Mouse (Mus musculus) myocyte (in vitro differentiated cells): ENCODE measurements at regions not wholly inside any gene's neighbourhood (a gene's known extent, or its start where the extent isn't known, plus 50 kb on each side); places are given as distances from the start of the nearest gene placed in this dataset.

ENCODE experiments used
- H3K27me3 ChIP-seq: one replicate; pipeline ENCODE4 v1.6.1; 2011; ENCODE audit not compliant: control insufficient read depth, insufficient read depth, insufficient read length
- H3K36me3 ChIP-seq: one replicate; pipeline ENCODE4 v1.6.1; 2011; ENCODE audit not compliant: control insufficient read depth, insufficient read depth
- H3K4me2 ChIP-seq: one replicate; pipeline ENCODE4 v1.6.1; 2011; ENCODE audit warnings: low read depth, control low read depth
- H3K4me3 ChIP-seq: one replicate; pipeline ENCODE4 v1.5.1; 2011; ENCODE audit warnings: mild to moderate bottlenecking, control low read depth, moderate library complexity
- H3K79me2 ChIP-seq: one replicate; pipeline ENCODE4 v1.6.1; 2011; ENCODE audit not compliant: control insufficient read depth, insufficient read depth
- H3ac ChIP-seq: one replicate; pipeline ENCODE4 v1.6.1; 2011; ENCODE audit not compliant: control insufficient read depth, insufficient read length
- CEBPB ChIP-seq: IDR thresholded peaks from 2 replicates; pipeline ENCODE4 v1.6.1; 2011; ENCODE audit warnings: mild to moderate bottlenecking, moderate library complexity; ENCODE audit not compliant: poor library complexity, insufficient read depth, severe bottlenecking
- E2F4 ChIP-seq: IDR thresholded peaks from one replicate; pipeline ENCODE4 v1.6.1; 2011; ENCODE audit warnings: mild to moderate bottlenecking, control low read depth, moderate library complexity; ENCODE audit not compliant: insufficient read depth
- MAX ChIP-seq: IDR thresholded peaks from one replicate; pipeline ENCODE4 v1.6.1; 2011; ENCODE audit warnings: low read depth, mild to moderate bottlenecking, control low read depth
- MYOD1 ChIP-seq, 3 experiments: IDR thresholded peaks; one replicate each; pipeline ENCODE4 v1.6.1; 2011; ENCODE audit warnings: control low read depth in 2 of 3, low read depth in 2 of 3, mild to moderate bottlenecking in 2 of 3, moderate library complexity in 1 of 3; ENCODE audit not compliant: insufficient read length in 2 of 3, control insufficient read depth in 1 of 3
- MYOG ChIP-seq, 3 experiments: IDR thresholded peaks; one replicate each; pipeline ENCODE4 v1.6.1; 2011; ENCODE audit warnings: control low read depth in 2 of 3, low read depth in 2 of 3, mild to moderate bottlenecking in 2 of 3; ENCODE audit not compliant: insufficient read length in 2 of 3, control insufficient read depth in 1 of 3, insufficient read depth in 1 of 3
- POLR2A ChIP-seq: IDR thresholded peaks from one replicate; pipeline ENCODE4 v1.6.1; 2011; ENCODE audit warnings: low read depth, mild to moderate bottlenecking, control low read depth, moderate library complexity; ENCODE audit not compliant: insufficient read length
- POLR2AphosphoS2 ChIP-seq: IDR thresholded peaks from one replicate; pipeline ENCODE4 v1.6.1; 2011; ENCODE audit warnings: low read depth, control low read depth; ENCODE audit not compliant: insufficient read length
- REST ChIP-seq: IDR thresholded peaks from one replicate; pipeline ENCODE4 v1.6.1; 2011; ENCODE audit warnings: mild to moderate bottlenecking, control low read depth, moderate library complexity; ENCODE audit not compliant: insufficient read depth, insufficient read length
- SRF ChIP-seq: IDR thresholded peaks from one replicate; pipeline ENCODE4 v1.6.1; 2011; ENCODE audit warnings: low read depth; ENCODE audit not compliant: control insufficient read depth, insufficient read length
- TCF12 ChIP-seq: IDR thresholded peaks from one replicate; pipeline ENCODE4 v1.6.1; 2011; ENCODE audit warnings: mild to moderate bottlenecking, control low read depth; ENCODE audit not compliant: poor library complexity, insufficient read depth, severe bottlenecking
- TCF3 ChIP-seq: IDR thresholded peaks from one replicate; pipeline ENCODE4 v1.6.1; 2011; ENCODE audit warnings: low read depth, control low read depth; ENCODE audit not compliant: insufficient read length
- USF1 ChIP-seq: IDR thresholded peaks from one replicate; pipeline ENCODE4 v1.6.1; 2011; ENCODE audit warnings: low read depth, mild to moderate bottlenecking, control low read depth, moderate library complexity

DNA sequence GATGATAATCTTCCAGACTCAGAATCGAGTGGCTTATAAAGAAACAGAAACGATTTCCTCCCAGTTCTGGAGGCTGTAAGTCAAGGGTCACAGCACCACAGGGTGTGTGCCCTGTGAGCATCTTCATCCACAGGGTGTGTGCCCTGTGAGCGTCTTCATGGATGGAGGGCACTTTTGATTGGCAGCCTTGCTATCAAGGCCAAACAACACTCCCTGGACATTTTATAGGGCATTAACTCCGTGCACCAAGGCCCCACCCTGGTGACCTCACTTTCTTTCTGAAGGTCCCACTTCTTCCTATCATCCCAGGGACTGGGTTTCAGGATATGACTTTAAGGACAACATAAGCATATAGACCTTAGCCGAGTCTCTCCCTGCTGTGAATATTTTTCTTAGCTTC is 885.3 kb upstream of the Car8 start:
- no peaks in the 10 kb centered on the region for H3K27me3 ChIP-seq
- H3ac ChIP-seq, result no peak overlapping the region
- TF ChIP-seq MAX (no peak), CEBPB (no peak), MYOD1 (IDR thresholded peaks at IDR 0.05; ENCODE audit: control insufficient read depth in 1 of 3, insufficient read length in 2 of 3, low read depth in 2 of 3) (no peak), SRF (no peak), POLR2A (no peak), USF1 (no peak), MYOG (IDR thresholded peaks at IDR 0.05; ENCODE audit: control insufficient read depth in 1 of 3, insufficient read depth in 1 of 3, insufficient read length in 2 of 3, low read depth in 2 of 3) (no peak), POLR2AphosphoS2 (no peak), TCF3 (no peak), REST (no peak)
- H3K36me3 ChIP-seq, result no peaks in the 10 kb centered on the region
- no peaks in the 10 kb centered on the region for H3K79me2 ChIP-seq
- no peak overlapping the region for H3K4me3 ChIP-seq
- H3K4me2 ChIP-seq, result no peak overlapping the region

DNA sequence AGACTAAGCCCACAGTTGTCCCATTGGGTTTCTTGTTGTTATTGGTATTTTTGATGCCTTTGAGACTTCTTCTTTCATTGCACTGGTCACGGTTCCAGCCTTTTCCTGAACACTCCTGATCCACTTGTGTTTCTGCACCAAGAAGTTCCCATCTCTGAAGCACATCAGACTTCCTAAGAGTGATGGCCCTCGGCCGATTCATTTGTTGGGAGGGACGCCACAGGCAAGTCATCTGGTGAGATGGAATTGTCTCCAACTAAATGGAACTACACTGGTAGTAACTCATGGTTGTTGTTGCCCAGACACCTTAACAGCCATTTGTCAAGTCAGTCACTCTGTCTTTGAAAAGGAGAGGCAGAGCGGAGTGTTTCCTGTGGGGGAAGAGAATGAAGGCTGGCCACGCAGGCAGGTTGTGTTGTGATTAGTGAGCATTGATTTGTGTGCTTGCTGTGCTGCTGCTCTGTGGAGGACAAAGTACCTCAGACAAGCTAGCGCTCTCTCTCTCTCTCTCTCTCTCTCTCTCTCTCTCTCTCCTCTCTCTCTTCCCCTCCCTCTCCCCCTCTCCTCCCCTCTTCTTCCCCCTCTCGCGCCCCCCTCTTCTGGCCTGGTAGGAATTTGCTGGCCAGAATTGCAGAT is 884.7 kb upstream of the Car8 start:
- Histone ChIP-seq H3K27me3 (no peaks in the 10 kb centered on the region), H3ac (no peak overlapping the region), H3K4me2 (no peak overlapping the region), H3K79me2 (no peaks in the 10 kb centered on the region), H3K36me3 (no peaks in the 10 kb centered on the region), H3K4me3 (no peak overlapping the region)
- TF ChIP-seq SRF (no peak), REST (no peak), POLR2AphosphoS2 (no peak), CEBPB (no peak), TCF3 (no peak), TCF12 (no peak), MAX (no peak), MYOD1 (IDR thresholded peaks at IDR 0.05; ENCODE audit: control insufficient read depth in 1 of 3, insufficient read length in 2 of 3, low read depth in 2 of 3) (no peak), MYOG (IDR thresholded peaks at IDR 0.05; ENCODE audit: control insufficient read depth in 1 of 3, insufficient read depth in 1 of 3, insufficient read length in 2 of 3, low read depth in 2 of 3) (no peak), E2F4 (no peak)

- Histone ChIP-seq H3K4me3 (no peak overlapping the region), H3K79me2 (no peaks in the 10 kb centered on the region), H3K36me3 (no peaks in the 10 kb centered on the region), H3ac (no peak overlapping the region), H3K4me2 (no peak overlapping the region), H3K27me3 (no peaks in the 10 kb centered on the region)
- no peak for TF ChIP-seq TCF12
Observed at GRCm38 (mm10) chr4:9122639-9123286, 883.9 kb upstream of the Car8 start.

DNA sequence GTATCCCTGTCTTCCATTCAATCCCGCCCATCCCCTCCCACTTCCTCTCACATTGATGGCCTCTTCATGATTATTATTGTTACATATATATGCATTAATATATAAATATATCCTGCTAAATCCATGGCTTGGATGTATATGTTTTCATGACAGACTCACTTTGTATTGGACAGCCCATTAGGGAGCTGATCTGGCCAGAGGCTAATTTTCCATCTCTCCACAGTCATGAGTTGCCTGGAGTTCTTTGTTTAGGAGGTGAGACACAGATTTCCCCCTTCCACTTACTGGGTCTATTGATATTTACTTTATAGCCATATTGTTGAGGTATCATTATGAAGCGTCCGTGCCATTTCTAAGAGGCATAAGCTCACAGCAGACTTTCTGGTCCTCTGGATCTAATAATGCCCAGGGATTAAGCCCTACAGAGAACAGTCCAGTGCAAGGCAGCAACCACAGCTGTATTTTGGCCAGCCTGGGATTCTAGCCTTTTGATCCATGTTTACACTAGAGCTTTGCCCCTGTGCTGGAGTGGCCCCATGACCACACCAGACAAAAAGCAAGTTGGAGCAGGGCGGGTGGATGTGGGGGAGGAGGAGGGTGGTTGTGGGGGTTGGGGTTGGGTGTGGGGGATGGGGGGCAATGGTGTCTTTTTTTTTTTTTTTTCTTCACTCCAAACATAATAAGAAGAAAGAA is 878.3 kb upstream of the Car8 start:
- H3K79me2 ChIP-seq, result no peaks in the 10 kb centered on the region
- no peaks in the 10 kb centered on the region for H3K36me3 ChIP-seq
- no peak overlapping the region for H3K4me2 ChIP-seq

GRCm38 (mm10) chr4:9115874-9116273 is 877.0 kb upstream of the Car8 start:
- no peaks in the 10 kb centered on the region for H3K27me3 ChIP-seq
- H3K79me2 ChIP-seq, result no peaks in the 10 kb centered on the region
- no peak overlapping the region for H3K4me3 ChIP-seq
- H3K4me2 ChIP-seq, result peak overlapping the region; percentile 59
- H3K36me3 ChIP-seq, result no peaks in the 10 kb centered on the region
- peak in 1 of 3 experiments; percentile 2 for TF ChIP-seq MYOD1 (IDR thresholded peaks at IDR 0.05; ENCODE audit: control insufficient read depth in 1 of 3, insufficient read length in 2 of 3, low read depth in 2 of 3)
- TF ChIP-seq E2F4, result no peak
- no peak overlapping the region for H3ac ChIP-seq

More for the DNA sequence above, 878.3 kb upstream of the Car8 start:
- TF ChIP-seq E2F4, result no peak
- TF ChIP-seq TCF3, result no peak
- no peak for TF ChIP-seq MYOG (IDR thresholded peaks at IDR 0.05; ENCODE audit: control insufficient read depth in 1 of 3, insufficient read depth in 1 of 3, insufficient read length in 2 of 3, low read depth in 2 of 3)
- TF ChIP-seq TCF12, result no peak
- no peak for TF ChIP-seq CEBPB
- no peak for TF ChIP-seq POLR2A
- TF ChIP-seq MAX, result no peak
- TF ChIP-seq MYOD1 (IDR thresholded peaks at IDR 0.05; ENCODE audit: control insufficient read depth in 1 of 3, insufficient read length in 2 of 3, low read depth in 2 of 3), result no peak
- TF ChIP-seq SRF, result no peak
- TF ChIP-seq USF1, result no peak
- no peak for TF ChIP-seq POLR2AphosphoS2
- TF ChIP-seq REST, result no peak
- Histone ChIP-seq H3ac (no peak overlapping the region), H3K4me3 (no peak overlapping the region), H3K27me3 (no peaks in the 10 kb centered on the region)
